Mouse (Mus musculus): ENCODE results near the gene Vmp1. TPM values are rescaled to one million over a fixed set of nuclear protein-coding genes. Genes with fewer than 3 reads are reported as not detected.

Gene Vmp1
- polyA plus RNA-seq, 1 experiment from 2014 or later, result 109 TPM

DNA sequence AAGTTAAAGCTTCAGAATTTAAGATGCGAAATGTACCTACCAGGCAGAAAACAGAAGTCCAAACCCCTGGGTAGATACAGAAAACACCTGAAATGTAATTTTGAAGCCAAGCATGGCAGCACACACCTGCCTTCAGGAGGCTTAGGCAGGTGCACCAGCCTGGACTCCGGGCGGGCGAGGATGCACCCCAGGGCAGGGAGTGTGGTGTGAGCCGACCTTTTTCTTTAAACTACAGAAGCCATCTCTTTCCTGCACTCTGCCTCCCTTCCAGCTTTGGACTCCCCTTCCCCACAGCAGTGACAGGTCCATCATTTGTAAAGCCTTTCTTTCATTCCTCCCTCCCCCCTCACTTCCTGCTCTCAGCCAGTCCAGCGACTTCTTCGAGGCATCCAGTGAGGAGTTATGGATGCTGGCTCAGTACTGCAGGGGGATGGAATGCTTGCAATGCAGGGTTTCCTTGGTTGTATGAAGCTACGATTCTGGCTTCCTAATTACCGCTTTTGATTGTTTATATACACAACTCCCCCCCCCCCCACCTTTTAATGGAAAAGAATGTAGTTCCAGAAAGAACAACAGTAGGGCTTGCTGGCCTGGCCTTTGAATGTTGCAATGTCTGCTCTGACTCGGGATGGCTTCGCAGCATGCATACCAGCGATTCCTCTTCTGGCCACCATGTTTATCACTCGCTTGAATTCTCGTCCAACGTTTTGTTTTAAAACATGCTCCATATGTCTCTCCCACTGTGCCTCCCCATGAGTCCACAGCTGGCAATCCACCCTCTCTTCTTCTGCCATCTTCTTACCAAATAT lies 112.4 kb downstream of the Vmp1 start:
- no peak for DNase-seq (ENCODE audit: low spot score)

DNA sequence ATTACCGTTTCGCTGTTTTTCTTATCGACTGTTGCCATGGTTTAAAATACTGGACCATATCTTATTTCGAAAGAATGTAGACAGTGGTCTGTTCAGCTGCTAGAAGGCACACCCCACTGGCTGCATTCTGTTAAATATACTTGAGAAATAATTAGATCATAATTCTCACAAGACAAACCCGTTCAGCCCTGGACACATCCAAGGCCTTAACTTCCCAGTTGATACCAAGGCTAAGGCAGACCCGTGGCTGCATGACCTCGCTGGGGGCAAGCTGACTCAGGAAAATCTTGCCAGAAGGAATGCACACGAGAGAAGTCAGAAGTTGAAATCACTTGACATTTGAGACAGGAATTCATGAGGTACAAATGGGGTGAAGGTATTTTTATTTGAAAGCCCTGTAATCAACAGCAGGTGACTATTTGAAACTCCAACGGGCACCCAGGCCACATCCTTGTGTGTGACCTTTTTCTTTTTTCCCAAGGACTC lies 113.3 kb downstream of the Vmp1 start:
- no peak for DNase-seq (ENCODE audit: low spot score)

DNA sequence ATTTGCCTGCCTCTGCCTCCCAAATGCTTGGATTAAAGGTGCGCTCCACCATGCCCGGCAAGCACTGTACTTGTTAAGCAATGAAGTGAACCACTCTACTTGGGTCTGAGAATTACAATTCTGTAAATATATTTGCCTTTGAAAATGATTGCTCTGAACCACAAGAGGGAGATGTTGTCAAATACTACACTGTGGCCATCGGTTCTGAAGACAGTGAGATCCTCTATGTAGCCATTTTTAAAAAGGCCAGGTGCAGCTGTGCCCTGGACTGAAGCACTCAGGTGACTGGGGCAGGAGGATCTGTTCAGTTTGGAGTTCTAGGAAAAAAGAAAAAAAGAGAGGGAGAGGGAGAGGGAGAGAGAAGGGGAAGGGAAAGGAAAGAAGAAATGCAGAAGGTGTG lies 115.2 kb downstream of the Vmp1 start:
- DNase-seq (ENCODE audit: low spot score), result peak; percentile 63

DNA sequence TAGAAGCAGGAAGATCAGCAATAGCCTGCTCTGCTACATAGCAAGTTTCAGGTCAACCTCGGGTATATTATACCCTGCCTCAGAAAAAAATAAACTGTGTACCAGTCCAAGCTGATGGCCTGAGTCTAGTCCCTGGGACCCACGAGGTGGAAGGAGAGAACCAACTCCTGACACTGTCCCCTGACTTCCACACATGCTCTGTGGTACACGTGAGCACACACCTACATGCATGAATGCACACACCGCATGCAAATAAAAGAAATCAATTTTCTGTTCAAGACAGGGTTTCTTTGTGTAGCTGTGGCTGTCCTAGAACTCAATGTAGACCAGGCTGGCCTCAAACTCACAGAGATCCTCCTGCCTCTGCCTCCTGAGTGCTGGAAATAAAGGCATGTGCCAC lies 125.4 kb downstream of the Vmp1 start:
- no peak for DNase-seq (ENCODE audit: low spot score)

DNA sequence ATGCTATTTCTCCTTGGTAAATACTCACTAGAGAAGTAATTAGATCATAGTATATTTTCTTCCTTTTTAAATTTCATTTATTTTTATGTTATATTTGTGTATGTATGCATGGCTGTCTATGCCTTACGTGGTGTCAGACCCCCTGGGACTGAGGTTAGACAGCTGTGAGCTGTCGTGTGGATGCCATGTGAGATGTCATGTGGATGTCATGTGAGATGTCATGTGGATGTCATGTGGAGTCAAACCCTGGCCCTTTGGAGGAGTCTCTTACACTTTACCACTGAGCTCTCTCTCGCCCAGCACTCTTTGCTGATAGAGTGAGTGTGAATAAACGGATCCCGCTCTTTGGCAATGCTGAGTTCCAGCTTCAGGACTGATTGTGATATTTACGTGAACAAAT lies 130.1 kb downstream of the Vmp1 start:
- no peak for DNase-seq (ENCODE audit: low spot score)

DNA sequence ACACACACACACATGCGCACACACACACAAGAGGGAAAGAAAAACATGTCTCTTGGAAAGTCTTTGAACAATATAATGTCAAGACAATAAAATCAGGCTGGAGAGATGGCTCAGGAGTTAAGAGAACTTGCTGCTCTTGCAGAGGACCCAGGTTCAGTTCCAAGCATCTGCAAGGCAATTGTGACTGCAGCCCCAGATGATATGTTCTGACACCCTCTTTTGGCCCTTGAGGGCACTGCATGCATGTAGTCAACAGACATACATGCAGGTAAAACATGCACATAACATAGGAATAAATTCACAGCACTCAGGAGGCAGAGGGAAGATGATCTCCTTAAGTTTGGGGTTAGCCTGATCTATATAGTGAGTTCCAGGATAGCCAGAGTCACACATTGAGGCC lies 136.2 kb downstream of the Vmp1 start:
- no peak for DNase-seq (ENCODE audit: low spot score)

DNA sequence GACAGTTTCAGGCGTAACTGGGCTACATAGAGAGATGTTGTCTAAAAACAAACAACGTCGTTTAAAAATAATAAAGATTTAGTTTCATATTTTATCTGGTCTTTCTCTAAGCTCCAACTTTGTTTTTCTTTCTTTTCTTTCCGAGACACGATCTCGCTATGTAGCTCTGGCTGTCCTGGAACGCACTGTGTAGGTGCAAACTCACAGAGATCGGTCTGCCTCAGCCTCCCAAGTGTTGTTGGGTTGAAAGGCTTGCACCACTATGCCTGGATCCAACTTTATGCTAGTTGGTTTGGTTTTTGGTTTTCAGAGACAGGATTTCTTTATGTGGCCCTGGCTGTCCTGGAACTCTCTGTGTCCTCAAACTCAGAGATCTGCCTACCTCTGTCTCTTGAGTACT lies 138.1 kb downstream of the Vmp1 start:
- no peak for DNase-seq (ENCODE audit: low spot score)

DNA sequence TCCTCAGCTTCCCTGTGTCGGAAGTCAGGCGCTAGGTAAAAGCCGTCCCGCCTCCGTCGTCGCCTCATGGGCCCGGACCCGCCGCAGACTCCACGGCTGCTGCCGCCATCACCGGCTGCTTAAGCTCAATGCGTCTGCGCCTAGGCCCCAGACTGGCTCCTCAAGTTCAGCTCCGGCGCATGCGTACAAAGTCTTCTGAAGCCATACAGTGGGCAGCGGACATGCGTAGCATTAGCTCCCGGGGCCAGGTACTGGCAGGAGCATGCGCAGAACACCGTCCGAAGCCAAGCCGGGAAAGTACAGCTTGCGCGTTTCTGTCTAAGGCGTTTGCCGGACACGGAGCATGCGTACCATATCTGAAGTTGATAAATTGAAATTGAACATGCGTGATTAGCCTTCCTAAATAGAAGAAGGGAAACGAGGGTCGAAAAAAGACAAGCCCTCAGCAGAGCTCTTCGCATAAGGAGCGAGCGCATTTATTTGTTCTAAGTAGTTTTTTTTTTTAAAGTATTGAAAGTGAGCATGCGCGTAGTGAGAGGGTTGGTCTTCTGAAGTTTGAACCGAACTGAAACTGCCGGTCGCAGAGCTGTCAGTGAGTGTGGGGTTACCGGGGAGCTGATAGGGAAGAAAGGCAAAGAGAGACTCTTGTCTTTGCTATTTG lies 138.9 kb downstream of the Vmp1 start, which contains the start of the genes Rps6kb1 and Tubd1:
Gene Rps6kb1 (minus strand): TSS at position 167 of the 661 bp plus-strand sequence.
Gene Tubd1 (plus strand): TSS at position 353 of the 661 bp plus-strand sequence.
- DNase-seq (ENCODE audit: low spot score), result peak; percentile 100

DNA sequence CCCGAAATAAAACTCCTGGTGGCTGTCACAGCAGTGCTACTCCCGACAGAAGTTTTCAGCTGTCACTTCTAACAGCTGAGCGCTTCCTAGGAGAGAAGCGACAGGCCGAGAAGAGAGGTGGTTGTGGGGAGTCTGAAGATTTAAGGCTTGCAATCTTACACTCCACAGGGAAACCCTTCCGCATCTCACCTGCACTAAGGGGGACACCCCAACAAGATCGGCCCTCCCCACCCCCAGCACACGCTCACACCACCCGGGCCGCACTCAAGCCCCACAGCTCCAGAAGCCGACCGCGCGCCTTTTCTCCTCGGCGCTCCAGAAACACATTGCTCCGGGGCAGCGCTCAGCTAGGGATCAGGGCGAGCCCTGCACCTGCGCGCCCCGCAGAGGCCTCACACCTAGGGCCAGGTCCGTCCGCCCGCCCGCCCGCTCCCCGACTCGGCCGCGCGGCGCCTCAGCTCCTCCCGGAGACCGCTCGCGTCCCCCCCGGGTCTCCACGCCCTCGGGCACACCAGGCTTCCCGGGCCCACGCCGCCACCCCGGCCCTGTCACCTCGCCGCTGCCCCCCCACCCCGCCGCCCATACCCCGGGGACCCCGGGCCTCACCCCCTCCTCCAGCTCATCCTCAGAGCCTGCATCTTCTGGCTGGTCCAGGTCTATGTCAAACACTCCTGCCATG lies 139.5 kb downstream of the Vmp1 start:
- DNase-seq (ENCODE audit: low spot score), result peak; percentile 53

DNA sequence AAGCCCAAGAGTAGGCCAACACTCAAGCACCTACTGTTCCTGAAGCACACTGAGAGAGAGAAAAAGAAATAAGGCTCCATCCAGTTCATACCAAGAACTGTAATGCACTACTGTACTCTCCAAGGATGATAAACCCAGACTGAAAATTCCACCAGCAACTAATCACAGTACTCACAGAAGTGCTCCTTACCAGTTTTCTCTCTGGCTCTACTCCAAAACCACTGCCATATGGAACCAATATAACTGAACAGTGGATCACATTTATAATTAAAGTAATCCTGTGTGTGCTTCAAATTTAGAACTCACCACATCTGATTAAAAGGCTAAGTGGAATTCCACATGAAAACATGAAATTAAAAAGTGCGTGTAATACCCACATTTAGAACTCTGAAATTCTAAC lies 140.8 kb downstream of the Vmp1 start:
- no peak for DNase-seq (ENCODE audit: low spot score)

DNA sequence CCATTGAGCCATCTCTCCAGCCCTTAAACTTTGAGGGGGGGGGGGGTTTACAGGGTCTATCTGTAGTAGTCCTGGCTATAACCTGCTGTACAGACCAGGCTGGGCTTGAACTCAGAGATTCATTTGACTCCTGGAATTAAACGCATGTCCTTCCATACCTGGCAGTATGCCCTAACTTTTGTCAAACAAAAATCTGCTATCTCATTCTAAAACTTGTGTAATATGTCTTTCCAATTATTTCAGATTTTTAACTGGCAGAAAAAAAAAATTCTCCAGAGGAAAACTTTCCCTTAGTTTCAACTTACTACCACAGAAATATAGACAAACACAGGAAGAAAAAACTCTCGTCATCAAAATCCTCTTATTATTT lies 143.2 kb downstream of the Vmp1 start:
- no peak for DNase-seq (ENCODE audit: low spot score)

DNA sequence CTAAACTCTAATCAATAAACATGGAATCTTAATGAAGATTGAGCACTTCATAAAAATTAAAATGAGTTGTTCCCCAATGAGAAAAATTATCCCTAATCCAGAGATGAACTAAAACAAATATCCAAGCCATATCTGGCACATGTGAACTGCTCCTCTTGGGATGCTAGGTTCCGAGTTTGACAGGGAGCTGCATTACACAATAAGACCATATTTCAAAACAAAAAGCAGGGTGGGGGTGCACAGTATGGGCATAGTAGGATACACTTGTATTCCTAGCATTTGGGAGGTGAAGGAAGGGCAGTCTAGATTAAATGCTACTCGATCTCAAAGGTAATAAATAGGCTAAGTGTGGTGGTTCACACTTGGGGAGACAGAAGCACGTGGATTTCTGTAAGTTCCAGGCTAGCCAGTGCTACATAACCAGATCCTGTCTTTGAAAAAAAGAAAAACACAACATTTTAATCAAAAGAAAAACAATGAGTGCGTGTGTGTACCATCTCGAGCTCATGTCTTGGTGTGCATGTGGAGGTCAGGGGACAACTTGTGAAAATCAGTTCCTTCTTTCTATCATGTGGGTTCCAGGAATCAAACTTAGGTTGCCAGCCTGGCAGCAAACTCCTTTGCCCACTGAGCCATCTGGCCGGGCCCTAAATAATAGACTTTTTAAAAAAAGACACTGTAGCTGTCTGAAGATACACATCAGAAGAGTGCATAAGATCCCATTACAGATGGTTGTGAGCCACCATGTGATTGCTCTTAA lies 143.7 kb downstream of the Vmp1 start:
- no peak for DNase-seq (ENCODE audit: low spot score)

DNA sequence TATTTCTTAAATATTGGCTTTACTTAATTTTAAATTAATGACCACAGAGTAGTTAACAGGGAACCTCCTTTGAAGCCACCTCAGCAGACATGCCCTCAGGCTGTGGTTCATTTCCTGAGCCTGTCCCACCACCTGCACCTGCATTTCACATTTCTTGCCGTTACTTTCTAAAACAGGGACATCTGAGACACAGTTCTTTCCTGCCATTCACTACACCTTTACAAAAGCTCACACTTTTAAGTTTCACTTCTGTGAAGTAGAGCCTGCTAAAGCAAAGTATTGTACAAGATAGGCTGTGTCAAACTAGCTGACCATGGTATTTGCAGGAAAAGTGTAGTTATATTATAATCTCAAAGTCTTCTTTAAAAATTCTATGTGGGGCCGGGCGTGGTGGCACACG lies 144.8 kb downstream of the Vmp1 start:
- DNase-seq (ENCODE audit: low spot score), result peak; percentile 70

DNA sequence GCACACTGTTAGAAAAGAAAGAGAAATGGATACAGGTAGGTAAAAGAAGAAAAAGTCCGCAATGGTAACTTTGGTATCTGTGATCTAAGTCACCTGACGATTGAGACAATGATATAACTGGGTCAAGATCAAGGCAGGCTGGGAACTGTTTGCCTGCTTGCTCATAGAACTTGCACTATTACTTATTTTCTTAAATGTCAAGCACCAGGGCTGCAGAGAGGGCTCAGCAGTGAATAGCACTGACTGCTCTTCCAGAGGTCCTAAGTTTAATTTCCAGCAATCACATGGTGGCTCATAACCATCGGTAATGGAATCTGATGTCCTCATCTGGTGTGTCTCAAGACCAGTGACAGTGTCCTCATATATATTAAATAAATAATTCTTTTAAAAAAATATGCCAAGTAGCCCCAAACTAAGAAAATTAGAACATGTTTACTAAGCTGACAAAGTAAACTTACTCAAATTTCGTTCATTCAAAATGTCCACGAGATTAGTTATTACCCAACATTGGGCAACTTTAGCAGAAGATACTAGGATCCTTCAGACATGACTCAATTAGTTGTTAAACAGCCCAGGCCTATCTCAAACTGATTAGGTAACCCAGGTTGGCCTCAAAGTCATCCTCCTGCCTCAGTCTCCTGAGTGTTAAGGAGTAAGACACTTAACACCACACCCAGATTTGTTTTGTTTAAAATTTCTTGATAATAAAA lies 149.3 kb downstream of the Vmp1 start:
- DNase-seq (ENCODE audit: low spot score), result no peak

MicroRNA genes within 50 kb of the gene (microRNA counts, 519-probe panel; counts per million panel counts)
- 7,164 counts per million, percentile 94 among the panel's probes with 10 or more counts for microRNA mmu-miR-21

Small RNAs within 50 kb of the gene (microRNA-seq; reads per million reads assigned to microRNA genes)
- gene Mir21a (ENCODE audit: borderline number of aligned reads), result 46,971 reads per million, percentile 99 among the genes with 10 or more reads in this experiment

Other genes starting within 250 kb of the Vmp1 start
- gene Rnft1, start 199.2 kb downstream of the Vmp1 start, polyA plus RNA-seq (2015; fragmentation: Nextera tagmentation; extraction: Ambion mirVana), result 41.4 and 42.7 TPM in 2 replicates
- gene Rps6kb1, start 139.0 kb downstream of the Vmp1 start, polyA plus RNA-seq (2015; fragmentation: Nextera tagmentation; extraction: Ambion mirVana), result 73.8 and 89.6 TPM in 2 replicates
- gene Tubd1, start 138.8 kb downstream of the Vmp1 start, polyA plus RNA-seq (2015; fragmentation: Nextera tagmentation; extraction: Ambion mirVana), result 16.1 and 17.2 TPM in 2 replicates
- gene Ptrh2, start 149 bp upstream of the Vmp1 start, polyA plus RNA-seq (2015; fragmentation: Nextera tagmentation; extraction: Ambion mirVana), result 24.7 and 25.9 TPM in 2 replicates
- 70.3 and 73.7 TPM in 2 replicates for gene Cltc, start 73.7 kb upstream of the Vmp1 start, polyA plus RNA-seq (2015; fragmentation: Nextera tagmentation; extraction: Ambion mirVana)
- gene Dhx40, start 123.9 kb upstream of the Vmp1 start, polyA plus RNA-seq (2015; fragmentation: Nextera tagmentation; extraction: Ambion mirVana), result 20.2 and 20.3 TPM in 2 replicates